Mouse (Mus musculus) megakaryocyte progenitor cell, adult 5-6 weeks (primary cell): ENCODE measurements around the gene Dip2c. TPM values are rescaled to one million over a fixed set of nuclear protein-coding genes. Genes with fewer than 3 reads are reported as not detected.

Experiments
- ATAC-seq: replicated peaks from 2 replicates; pipeline ENCODE4 v1.8.0; 2016; ENCODE audit warnings: mild to moderate bottlenecking, moderate TSS enrichment, inconsistent platforms; ENCODE audit not compliant: poor library complexity
- total RNA-seq, 2 experiments: library from RNA; stranded (forward) in 1 of 2; stranded (reverse) in 1 of 2; fragments of 157-497, 149-512 nt in 1 of 2; fragments of 200-1000 nt in 1 of 2; gene quantifications; 2 replicates each; pipeline versions ENCODE4 v1.2.3 to v1.2.4; 2015 to 2017

Gene Dip2c
- total RNA-seq, 2 experiments from 2014 or later = 1.6 to 1.8 TPM

DNA sequence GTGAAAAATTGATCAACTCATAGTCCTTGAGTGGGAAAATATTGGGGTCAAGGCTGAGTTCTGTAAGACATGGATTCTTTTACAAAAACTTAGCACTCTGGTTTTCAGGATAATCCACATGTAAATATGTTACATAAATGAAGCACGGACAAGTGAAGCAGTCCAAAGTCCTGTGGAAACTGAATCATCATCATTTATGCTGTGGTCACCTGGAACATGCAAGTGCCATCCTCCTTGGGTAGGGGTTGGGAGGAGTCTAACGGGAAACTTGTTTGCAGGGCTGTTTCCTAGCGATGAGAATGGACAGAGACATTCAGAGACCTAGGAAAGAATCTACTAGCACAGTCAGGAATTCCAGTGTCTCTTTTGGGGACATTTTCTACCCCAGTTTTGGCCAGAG is 213.4 kb downstream of the Dip2c start:
- no peak for ATAC-seq

DNA sequence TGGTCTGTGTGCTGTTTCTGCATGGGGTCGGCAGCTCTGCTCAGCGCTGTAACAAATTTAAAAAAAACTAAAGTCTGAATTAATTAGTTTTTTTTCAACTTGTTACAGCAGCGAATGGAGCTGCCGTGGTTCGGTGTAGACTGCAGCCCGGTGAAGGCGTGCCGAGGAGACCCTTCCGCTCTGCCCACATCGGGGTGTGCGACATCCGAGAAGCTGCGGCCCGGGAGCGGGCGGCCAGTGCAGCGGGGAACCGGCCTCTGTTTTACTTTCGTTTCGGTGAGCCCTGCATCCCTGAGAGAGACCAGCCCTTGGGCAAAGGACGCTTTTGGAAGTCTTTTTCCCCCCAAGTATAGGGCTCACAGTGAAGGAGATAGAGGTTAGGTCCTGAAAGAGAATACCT is 218.4 kb downstream of the Dip2c start:
- ATAC-seq = peak; percentile 79

DNA sequence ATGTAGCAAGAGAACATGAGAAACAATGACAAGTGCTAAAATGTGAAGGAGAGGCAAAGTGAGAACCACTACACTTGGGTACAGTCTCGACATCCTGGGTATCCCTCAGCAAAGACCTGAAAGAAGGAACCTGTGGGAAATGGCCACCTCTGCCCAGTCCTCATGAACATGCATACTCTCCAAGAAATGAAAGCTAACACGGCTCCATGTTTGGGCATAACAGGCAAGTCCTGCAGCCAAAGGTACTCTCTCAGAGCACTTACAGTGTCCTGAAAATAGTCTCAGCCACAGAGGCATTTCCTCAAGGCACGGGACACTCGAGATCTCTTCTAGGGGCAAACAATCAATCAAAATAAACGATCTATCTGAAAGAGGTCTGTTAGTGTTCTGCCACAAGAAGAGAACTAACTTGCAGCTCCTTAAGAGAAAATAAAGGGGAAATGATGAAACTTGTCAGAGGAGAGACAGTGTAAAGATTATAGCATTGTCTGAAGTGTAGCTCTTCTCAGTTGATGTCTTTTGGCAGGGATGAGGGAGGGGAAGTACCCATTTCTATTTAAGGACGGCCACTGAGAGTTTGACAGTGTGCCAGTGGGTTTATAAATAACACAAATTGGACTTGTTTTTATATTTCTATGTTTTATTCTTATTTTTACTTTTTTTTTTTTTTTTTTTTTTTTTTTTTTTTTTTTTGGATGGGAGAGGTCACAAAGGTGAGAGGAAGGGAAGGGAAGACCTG is 228.0 kb downstream of the Dip2c start:
- peak; percentile 48 for ATAC-seq

DNA sequence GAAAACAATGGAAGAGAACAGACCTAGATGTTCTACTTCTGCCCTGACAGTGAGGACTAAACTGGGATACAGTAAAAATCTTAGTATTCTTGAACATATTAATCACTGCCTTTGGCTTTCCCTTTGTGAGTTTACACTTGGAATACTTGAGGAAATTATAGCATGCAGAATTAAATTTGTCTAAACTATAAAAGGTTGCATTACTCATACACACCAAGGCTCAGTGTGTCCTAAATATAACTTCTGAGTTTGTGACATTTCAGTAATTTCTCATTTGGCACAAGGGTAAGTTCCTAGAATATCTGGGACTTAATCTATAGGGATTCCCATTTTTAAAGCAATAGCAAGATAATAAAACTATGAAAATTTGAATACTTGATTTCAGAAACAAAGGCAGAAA is 262.2 kb downstream of the Dip2c start:
- no peak for ATAC-seq

DNA sequence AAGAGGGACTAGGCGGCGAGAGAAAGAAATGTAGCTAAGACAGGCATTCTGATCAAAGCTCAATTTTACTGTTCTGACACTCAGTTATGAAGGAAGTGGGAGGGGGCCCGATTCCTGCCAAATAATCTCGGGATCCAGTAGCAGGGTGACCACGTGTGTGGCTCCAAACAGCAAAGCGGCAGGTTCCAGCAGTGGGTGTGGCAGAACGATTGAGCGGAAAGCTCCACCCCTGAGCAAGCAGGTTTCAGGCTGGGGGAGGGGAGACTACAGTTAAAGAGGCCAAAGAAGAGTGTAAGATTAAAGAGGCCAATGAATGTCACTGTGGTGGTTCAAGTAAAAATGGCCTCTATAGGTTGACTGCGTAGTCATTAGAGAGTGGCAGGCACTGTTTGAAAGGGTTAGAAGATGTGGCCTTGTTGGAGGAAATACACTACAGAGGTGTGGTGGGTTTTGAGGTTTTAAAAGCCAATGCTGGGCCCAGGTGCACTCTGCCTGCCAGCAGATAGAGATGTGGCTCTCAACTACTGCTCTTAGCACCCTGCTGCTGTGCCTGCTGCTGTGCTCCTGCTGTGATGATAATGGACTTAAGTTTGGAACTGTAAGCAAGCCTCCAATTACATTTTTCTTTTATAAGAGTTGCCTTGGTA is 271.5 kb downstream of the Dip2c start:
- peak; percentile 81 for ATAC-seq

DNA sequence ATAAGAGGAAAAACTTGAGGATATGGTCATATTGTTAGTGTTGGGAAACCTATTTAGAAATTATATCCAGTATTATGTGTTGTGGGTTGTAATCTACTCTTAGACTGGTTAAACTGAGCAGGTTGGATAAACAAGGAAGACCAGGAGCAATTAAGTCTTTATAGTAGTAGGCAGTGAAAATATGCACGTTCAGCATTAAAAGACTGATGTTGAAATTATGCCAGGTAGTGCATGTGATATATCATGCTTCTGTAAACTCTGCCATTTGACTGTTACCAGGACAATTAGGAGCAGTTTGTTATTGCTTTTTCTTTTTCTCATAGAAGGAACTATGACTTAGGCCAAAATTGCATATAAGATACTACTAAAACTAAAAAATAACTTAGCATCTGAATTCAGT is 285.8 kb downstream of the Dip2c start:
- no peak for ATAC-seq

DNA sequence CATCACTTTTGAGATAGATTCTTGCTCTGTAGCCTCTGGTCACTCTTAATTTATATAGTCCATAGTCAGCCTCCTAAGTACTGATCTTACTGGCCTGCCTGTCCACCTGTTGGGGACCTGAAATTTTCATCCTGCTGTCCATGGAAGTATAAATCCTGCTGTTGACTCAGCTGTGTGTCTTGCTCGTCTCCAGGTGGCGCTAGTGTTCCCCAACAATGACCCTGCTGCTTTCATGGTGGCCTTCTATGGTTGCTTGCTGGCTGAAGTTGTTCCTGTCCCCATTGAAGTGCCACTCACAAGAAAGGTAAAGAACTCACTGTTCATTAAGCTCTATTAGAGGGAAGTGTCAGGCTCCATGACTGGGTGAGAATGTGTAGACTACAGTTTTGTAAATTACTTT is 286.6 kb downstream of the Dip2c start:
- ATAC-seq = peak; percentile 94

DNA sequence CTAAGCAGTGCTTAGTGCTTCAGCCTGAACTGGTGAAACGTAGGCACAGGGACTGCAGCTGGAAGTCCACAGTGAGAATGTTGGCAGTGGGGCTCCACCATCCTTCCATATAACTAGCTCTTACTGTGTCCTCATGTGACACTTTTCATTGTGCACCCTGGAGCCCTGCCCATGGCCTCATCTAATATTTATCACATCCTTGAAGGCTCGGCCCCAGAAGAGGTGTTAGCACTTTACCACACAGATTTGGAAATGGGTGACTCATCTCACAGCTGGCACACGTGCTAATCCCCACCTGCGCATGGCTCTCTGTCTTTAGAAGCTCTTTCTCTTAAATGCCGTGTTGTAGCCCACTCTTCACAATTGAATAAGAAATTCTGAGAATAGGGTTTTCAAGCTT is 292.5 kb downstream of the Dip2c start:
- no peak for ATAC-seq

DNA sequence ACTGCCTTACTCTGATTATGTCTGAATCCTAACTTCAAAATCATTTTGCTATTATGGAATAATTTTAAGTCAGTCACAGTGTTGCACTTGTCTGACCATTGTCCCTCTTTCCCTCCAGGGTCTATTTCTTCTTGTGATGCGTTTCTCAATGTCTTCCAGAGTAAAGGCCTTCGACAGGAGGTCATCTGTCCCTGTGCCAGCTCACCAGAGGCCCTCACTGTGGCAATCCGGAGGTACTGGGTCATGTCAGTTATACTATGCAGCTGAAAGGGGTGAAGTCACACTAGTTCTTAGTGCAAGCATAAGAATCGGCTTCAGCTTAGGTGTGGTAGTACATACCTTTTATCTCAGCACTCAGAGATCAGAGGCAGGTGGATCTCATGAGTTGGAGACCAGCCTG is 300.4 kb downstream of the Dip2c start:
- ATAC-seq = no peak

DNA sequence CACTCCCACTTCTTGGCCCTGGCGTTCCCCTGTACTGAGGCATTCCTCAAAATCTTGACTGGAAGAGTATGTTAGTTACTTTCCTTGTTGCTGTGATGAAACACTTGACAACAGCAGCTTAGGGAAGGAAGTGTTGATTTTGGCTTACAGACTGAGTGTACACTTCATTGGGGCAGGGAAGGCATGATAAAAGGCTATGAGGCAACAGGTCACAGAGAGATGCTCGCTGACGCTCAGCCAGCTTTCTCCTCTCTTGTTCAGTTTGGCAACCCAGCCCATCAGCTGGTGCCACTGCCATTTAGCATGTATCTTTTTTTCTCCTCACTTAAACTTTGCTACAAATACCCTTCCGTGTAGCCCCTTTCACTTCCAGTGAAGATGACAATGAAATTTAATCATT is 302.1 kb downstream of the Dip2c start:
- no peak for ATAC-seq

DNA sequence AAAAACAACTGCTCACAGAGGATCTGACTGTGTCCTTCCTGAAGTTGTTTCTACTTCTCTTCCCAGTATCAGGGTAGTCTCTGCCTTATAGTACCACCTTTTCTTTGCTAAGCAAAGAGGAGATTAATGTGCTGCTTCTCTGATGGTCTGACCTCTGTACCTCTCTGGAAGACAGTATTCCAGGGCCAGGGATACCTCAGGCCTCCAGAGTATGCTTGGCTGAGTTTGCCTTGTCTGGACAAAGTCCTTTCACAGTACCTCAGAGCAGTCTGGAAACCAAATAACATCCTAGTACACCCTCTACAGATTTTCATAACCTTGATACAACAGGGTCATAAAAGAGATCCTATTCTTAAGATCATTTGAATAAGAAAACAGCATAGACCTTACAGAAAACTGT is 305.5 kb downstream of the Dip2c start:
- no peak for ATAC-seq

DNA sequence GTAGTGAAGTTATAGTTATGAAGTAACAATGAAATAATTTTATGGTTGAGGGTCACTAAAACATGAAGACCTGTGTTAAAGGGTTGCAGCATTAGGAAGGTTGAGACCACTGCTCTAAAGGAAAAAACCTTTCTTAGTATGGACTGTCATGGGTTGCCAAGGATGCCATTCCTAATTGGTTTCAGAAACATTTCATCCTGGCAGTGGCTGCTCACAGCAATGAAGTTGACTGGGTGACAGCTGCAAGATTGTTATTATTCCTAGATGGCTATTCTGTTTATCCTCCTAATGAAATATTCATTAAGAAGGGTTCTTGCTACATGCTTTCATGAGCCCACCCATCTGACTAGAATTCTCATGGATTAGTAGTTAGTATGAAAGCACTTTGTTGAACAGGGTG is 307.3 kb downstream of the Dip2c start:
- ATAC-seq = no peak

DNA sequence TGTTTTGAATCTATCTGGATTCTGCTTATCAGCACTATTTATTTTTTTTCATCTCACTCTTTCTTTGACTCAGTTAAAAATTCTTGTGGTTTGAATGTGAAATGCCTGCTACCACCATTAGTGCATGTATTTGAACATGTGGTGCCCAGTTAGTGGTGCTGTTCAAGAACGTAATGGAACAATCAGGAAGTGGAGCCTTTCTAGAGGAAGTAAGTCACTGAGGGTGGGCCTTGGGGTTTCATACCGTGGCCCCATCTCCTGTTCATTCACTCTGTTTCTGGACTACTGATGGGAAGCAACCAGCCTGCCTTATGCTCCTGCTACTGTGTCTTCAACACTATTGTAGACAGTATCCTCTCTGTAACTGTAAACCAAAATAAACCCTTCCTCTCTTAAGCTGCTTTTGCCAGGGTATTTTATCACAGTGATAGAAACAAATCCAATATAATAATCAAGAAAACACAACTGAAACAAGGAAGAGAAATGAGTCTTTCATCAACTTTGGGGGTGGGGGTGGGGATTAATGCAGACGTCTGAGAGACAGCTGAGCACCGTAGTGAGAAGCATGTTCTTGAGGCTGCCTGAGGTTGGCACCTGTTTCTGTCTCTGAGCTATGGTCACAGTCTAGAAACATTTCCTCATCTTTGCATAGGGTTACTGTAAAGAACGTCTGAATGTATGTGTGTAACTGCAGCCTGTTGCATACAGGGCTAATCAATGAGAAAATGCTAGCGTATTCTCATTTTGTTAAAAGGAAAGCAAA is 323.2 kb downstream of the Dip2c start:
- ATAC-seq = peak; percentile 88

DNA sequence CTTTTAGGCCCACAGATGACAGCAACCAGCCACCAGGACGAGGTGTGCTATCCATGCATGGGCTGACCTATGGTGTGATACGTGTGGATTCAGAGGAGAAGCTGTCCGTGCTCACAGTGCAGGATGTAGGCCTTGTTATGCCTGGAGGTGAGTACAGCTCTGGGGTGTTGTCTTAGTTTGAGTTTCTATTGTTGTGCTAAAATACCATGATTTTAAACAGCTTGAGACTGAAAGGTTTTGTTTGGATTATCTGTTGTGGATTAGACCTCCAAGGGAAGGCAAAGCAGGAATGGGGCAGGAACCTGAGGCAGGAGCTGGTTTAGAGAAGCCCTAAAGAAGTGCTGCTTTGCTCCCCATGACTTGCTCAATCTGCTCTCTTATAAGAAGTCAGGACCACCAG is 325.0 kb downstream of the Dip2c start:
- no peak for ATAC-seq

DNA sequence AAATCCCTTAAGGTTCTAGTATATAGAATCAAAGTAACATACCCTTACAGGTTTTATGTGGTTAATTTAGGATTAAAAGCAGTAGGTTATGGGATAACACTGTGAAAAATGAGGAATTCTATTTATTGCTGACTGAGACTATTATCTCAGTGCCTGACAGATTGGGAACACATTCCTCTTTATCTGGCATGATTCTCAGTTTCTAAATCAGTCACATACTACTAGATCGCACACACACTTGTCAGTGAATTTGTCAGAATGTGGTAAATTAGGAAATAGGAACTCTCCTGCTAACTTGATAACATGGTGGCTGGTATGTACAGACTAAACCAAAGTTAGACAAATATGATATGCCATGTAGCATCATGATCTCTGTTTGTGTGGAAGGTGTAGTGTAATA is 334.9 kb downstream of the Dip2c start:
- no peak for ATAC-seq

DNA sequence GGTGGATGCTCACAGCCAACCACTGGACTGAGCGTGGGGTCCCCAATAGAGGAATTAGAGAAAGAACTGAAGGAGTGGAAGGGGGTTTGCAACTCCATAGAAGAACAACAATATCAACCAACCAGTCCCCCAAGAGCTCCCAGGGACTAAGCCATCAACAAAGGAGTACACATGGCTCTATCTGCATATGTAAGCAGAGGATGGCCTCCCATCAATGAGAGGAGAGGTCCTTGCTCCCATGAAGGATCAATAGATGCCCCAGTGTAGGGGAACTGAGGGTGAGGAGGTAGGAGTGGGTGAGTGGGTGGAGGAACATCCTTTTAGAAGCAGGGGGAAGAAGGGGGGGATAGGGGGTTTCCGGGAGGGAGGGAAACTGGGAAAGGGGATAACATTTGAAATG is 356.4 kb downstream of the Dip2c start:
- ATAC-seq = no peak

DNA sequence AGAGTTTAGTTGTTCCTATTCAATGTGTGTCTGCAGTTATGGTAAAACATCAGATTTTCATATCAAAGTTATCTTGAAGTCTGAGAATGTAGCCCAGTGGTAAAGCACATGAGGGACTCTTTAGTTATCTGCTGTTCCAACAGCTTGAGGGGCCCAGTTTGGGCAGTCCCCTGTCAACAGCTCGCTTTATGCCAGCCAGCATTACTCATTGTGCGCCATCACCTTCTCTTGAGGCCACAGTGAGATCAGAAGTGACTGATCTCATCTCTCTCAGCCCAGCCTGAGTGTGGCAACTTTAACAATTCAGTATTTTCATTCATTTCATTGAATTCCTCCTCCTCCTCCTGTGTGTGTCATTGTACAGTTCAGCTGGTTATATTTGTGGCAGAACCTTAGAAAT is 359.6 kb downstream of the Dip2c start:
- ATAC-seq = no peak

DNA sequence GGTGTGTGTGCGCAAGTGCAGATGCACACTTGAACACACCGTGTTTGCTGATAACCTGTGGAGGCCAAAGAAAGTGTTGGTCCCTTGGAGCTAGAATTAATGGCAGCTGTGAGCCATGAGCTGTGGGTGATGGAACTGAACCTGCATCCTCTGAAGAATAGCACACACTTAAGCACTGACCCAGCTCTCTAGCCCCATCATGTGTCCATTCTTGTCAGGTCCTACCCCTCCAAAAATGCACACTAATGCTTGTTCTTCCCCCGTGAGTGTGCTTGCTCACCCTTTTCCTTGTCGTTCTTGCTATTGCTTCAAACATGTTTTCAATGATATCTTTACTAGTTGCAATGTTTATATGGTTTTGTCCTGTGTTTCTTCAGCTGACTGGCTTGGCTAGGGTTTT is 360.2 kb downstream of the Dip2c start:
- ATAC-seq = peak; percentile 92

DNA sequence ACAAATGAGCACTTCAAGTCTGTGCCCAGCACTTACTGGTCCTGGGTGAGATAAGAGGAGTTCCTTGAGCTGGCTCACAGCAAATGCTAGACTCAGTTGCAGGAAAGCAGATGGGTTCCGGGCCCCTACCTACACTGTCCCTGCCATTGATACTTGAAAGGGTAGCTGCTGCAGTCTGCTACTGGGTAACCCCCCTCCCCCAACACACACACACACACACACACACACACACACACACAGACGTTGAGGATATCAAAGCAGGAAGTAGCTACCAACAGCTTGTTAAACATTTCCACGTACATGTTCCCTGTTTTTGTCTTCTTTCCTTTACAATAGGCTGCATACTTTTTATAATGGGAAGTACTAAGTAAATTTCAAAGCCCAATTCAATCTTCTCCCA is 361.6 kb downstream of the Dip2c start:
- peak; percentile 37; the same call in 1 of the 2 replicates for ATAC-seq

DNA sequence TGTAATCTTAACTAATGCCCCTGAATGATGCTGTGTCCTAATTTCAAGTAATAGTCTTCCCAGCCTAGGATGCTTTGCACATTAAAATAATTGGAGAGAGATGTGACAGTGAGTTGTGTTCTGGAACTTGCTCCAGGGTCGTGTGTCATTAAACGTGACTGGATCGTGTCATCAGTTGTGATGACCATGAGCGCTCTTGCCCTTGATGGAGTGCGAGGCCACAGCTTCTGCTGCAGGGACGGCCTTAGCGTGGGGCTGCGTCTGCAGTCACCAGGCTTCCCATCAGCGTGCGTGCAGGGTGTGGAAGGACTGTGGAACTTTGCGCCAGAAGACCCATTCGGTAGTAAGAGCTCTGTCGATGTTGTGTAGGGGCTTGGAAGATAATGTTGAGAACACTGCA is 372.4 kb downstream of the Dip2c start:
- ATAC-seq = no peak

DNA sequence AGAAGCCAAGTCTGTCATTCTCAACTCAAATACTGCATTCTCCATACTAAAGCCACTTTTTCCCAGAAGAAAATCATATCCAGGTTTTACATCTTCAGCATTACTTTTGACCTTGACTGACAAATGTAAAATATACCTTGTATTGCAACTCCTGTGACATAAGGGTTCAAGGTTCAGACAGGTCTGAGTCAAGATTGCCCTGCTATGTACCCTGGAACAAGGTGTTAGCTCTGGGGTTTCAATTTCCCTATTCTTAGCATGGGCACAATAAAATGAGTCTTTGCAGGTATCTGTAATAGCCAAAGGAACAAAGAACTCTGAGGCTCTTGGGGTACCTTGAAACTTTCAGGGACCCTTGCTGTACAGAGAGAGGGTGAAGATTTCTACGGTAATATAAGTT is 373.6 kb downstream of the Dip2c start:
- no peak for ATAC-seq

DNA sequence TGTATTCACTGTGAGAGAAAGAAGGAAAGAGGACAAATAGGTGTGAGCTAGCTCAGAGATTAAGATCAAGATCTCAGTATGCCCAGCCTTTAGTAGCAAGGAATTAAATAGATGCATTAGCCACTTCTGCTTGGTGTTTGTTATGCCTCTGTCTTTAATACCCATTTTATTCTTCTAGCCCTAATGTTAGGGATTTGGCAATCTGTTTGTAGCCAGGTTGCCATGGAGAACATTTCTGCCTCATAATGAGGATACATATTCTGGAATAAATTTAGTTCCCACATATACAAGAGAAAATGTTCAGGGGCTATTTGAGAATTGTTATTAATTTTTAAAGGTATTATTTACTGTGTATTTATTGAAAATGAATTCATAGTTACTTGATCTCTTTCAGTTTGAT is 374.3 kb downstream of the Dip2c start:
- ATAC-seq = no peak
